In genomic region chr9:98727276-98727860, GRCm38 (mm10) we compare ENCODE assay signal across 12 mouse cellular contexts.
DNase-seq lines count a peak whose midpoint lies in the region; ATAC-seq and TF ChIP-seq lines count a peak whose summit lies in the region.
"Had no signal": no experiment of that assay in that cellular context is flagged by ENCODE, and none has a peak within 500 bp of the region (broad histone marks: within the 10 kb centered on the region; RNA-seq: fewer than 3 reads in every experiment).

No protein-coding gene starts in this region.

- TF ChIP-seq POLR2A in ES-Bruce4 (IDR thresholded peaks at IDR 0.05; ENCODE audit: insufficient read depth, low read length) = no peak

- TF ChIP-seq CTCF in hindbrain, postnatal 0 days (IDR thresholded peaks at IDR 0.05; ENCODE audit: low read depth) = no peak
- no peak for TF ChIP-seq CTCF in ES-Bruce4 (IDR thresholded peaks at IDR 0.05; ENCODE audit: low read depth, low read length)
- no peak for TF ChIP-seq CTCF in layer of hippocampus, adult 2 months (conservative IDR thresholded peaks at IDR 0.05)

- WGBS in hindbrain, embryonic 11.5 days = 58% methylated on average over 5 of the region's 5 CpGs
- WGBS in hindbrain, postnatal 0 days = 66% methylated on average over 5 of the region's 5 CpGs

- H3K27me3 ChIP-seq in hindbrain, embryonic 11.5 days (ENCODE audit: control insufficient read depth, insufficient read depth, low read length) = no peaks in the 10 kb centered on the region
- H3K27me3 ChIP-seq in hindbrain, postnatal 0 days (ENCODE audit: insufficient read depth, low read length) = no peaks in the 10 kb centered on the region
- no peaks in the 10 kb centered on the region for H3K27me3 ChIP-seq in ES-Bruce4 (ENCODE audit: control insufficient read depth, insufficient read depth, low read length, poor library complexity, severe bottlenecking)
- H3K27me3 ChIP-seq: midbrain, embryonic 15.5 days had no signal

- peak; percentile 70 for TF ChIP-seq EP300 in ES-Bruce4 (IDR thresholded peaks at IDR 0.05; ENCODE audit: insufficient read depth, low read depth, low read length)

- no peaks in the 10 kb centered on the region for H3K4me1 ChIP-seq in hindbrain, embryonic 11.5 days (replicated peaks; ENCODE audit: control insufficient read depth, insufficient read depth, low read length)
- no peaks in the 10 kb centered on the region for H3K4me1 ChIP-seq in hindbrain, postnatal 0 days (ENCODE audit: insufficient read depth, low read length)
- no peaks in the 10 kb centered on the region for H3K4me1 ChIP-seq in ES-Bruce4 (ENCODE audit: control insufficient read depth, insufficient read depth, low read length)

- no peak overlapping the region for H3K4me2 ChIP-seq in hindbrain, embryonic 11.5 days (replicated peaks; ENCODE audit: low read depth, low read length)
- H3K4me2 ChIP-seq in hindbrain, postnatal 0 days (ENCODE audit: low read depth, low read length) = no peak overlapping the region
- H3K4me2 ChIP-seq: midbrain, embryonic 15.5 days had no signal

- H3K9ac ChIP-seq in hindbrain, embryonic 11.5 days (ENCODE audit: low read depth, low read length) = no peak overlapping the region
- no peak overlapping the region for H3K9ac ChIP-seq in hindbrain, postnatal 0 days (replicated peaks; ENCODE audit: low read length)
- no peak overlapping the region for H3K9ac ChIP-seq in ES-Bruce4 (ENCODE audit: low read depth, poor library complexity, severe bottlenecking)
- H3K9ac ChIP-seq: midbrain, embryonic 15.5 days had no signal

- no peak overlapping the region for H3K27ac ChIP-seq in hindbrain, embryonic 11.5 days (ENCODE audit: low read depth, low read length)
- no peak overlapping the region for H3K27ac ChIP-seq in hindbrain, postnatal 0 days
- H3K27ac ChIP-seq in ES-Bruce4 (ENCODE audit: insufficient read depth, low read length) = no peak overlapping the region
- H3K27ac ChIP-seq in layer of hippocampus, adult 2 months = no peak overlapping the region
- H3K27ac ChIP-seq: midbrain, embryonic 15.5 days had no signal

- no peaks in the 10 kb centered on the region for H3K9me3 ChIP-seq in hindbrain, embryonic 11.5 days (ENCODE audit: control insufficient read depth, low read length)
- no peaks in the 10 kb centered on the region for H3K9me3 ChIP-seq in hindbrain, postnatal 0 days (ENCODE audit: low read length)
- no peaks in the 10 kb centered on the region for H3K9me3 ChIP-seq in ES-Bruce4 (replicated peaks; ENCODE audit: control insufficient read depth, insufficient read depth, low read length, poor library complexity, severe bottlenecking)
- H3K9me3 ChIP-seq: midbrain, embryonic 15.5 days had no signal

- H3K4me3 ChIP-seq in hindbrain, embryonic 11.5 days (ENCODE audit: low read depth, low read length) = no peak overlapping the region
- H3K4me3 ChIP-seq in hindbrain, postnatal 0 days (ENCODE audit: low read length) = no peak overlapping the region
- no peak overlapping the region for H3K4me3 ChIP-seq in ES-Bruce4 (ENCODE audit: low read depth, low read length)
- no peak overlapping the region for H3K4me3 ChIP-seq in layer of hippocampus, adult 2 months
- H3K4me3 ChIP-seq: midbrain, embryonic 15.5 days had no signal

- no peaks in the 10 kb centered on the region for H3K36me3 ChIP-seq in hindbrain, embryonic 11.5 days (ENCODE audit: control insufficient read depth, insufficient read depth, low read length)
- H3K36me3 ChIP-seq in hindbrain, postnatal 0 days (ENCODE audit: insufficient read depth, low read length) = no peaks in the 10 kb centered on the region
- H3K36me3 ChIP-seq in ES-Bruce4 (ENCODE audit: control insufficient read depth, insufficient read depth, low read length, poor library complexity, severe bottlenecking) = no peaks in the 10 kb centered on the region
- H3K36me3 ChIP-seq: midbrain, embryonic 15.5 days had no signal

- peak; percentile 29 for DNase-seq in hindbrain, embryonic 11.5 days (ENCODE audit: low spot score)
- DNase-seq in hindbrain, postnatal 0 days (ENCODE audit: low spot score) = no peak
- peak; percentile 34 for DNase-seq in forelimb bud, embryonic 11.5 days (ENCODE audit: low read depth, low spot score)
- peak; percentile 20 for DNase-seq in lung, postnatal 14 days
- no peak for DNase-seq in MN1 (ENCODE audit: low spot score)
- no peak for DNase-seq in layer of hippocampus, adult 2 months (ENCODE audit: low spot score in 2 of 2)
- no peak for DNase-seq in heart, adult 8-10 months (ENCODE audit: low spot score)
- DNase-seq: gastrocnemius, postnatal 25 days; left cerebral cortex, postnatal 4 days had no signal

- ATAC-seq in hindbrain, embryonic 11.5 days (ENCODE audit: low FRiP score) = no peak
- ATAC-seq in hindbrain, postnatal 0 days = no peak
- ATAC-seq: forebrain, embryonic 14.5 days; midbrain, embryonic 15.5 days had no signal

Comparison
In these comparisons a context has a peak if more than half of its experiments do, and no peak if none do; other contexts are left out.
1. DNase-seq: peak in hindbrain, embryonic 11.5 days (single experiment), forelimb bud, embryonic 11.5 days (single experiment) and lung, postnatal 14 days (single experiment); none in hindbrain, postnatal 0 days (single experiment), MN1 (single experiment), layer of hippocampus, adult 2 months (0 of 2) and heart, adult 8-10 months (single experiment).